Comparison of ENCODE assay signal across 16 mouse cellular contexts in genomic region chr6:124446459-124446858, GRCm38 (mm10). TPM values are rescaled to one million over a fixed set of nuclear protein-coding genes. Genes with fewer than 3 reads are reported as not detected.
"Had no signal": no experiment of that assay in that cellular context is flagged by ENCODE, and none has a peak within 500 bp of the region (broad histone marks: within the 10 kb centered on the region; RNA-seq: fewer than 3 reads in every experiment).

No protein-coding gene starts in this region.

- H3K9ac ChIP-seq: neural tube, embryonic 15.5 days; stomach, embryonic 15.5 days had no signal

- H3K4me1 ChIP-seq: neural tube, embryonic 15.5 days; stomach, embryonic 15.5 days had no signal

- H3K27me3 ChIP-seq: neural tube, embryonic 15.5 days; stomach, embryonic 15.5 days had no signal

- H3K4me2 ChIP-seq: neural tube, embryonic 15.5 days; stomach, embryonic 15.5 days had no signal

- H3K36me3 ChIP-seq: stomach, embryonic 15.5 days had no signal

- H3K9me3 ChIP-seq: neural tube, embryonic 15.5 days; stomach, embryonic 15.5 days had no signal

- H3K27ac ChIP-seq: neural tube, embryonic 15.5 days; stomach, embryonic 15.5 days; stomach, postnatal 0 days had no signal

- DNase-seq: retina, postnatal 1 day; right cerebral cortex, adult 18-20 months; right cerebral cortex, postnatal 14 days; right cerebral cortex, postnatal 25 days; right cerebral cortex, postnatal 4 days; spleen, adult 18-20 months; thymus, adult 18-20 months; thymus, adult 2 months; thymus, postnatal 14 days; thymus, postnatal 25 days; thymus, postnatal 36 days; thymus, postnatal 4 days had no signal

- H3K4me3 ChIP-seq: neural tube, embryonic 15.5 days; stomach, embryonic 15.5 days had no signal

RNA-seq across cellular contexts. Expression of gene Clstn3, which starts 18.1 kb away (rescaled TPM):
- total RNA-seq: neutrophil, adult 5-6 weeks had no signal
